15 mouse cellular contexts compared by ENCODE assay signal in genomic region chr2:117446876-117447275, GRCm38 (mm10).
A peak's percentile ranks its signal among the peaks of the same experiment; 100 is the strongest.
DNase-seq lines count a peak whose midpoint lies in the region; ATAC-seq lines count a peak whose summit lies in the region.
"Had no signal": no experiment of that assay in that cellular context is flagged by ENCODE, and none has a peak within 500 bp of the region (broad histone marks: within the 10 kb centered on the region; RNA-seq: fewer than 3 reads in every experiment).

No protein-coding gene starts in this region.

- ATAC-seq in common myeloid progenitor, adult 5-6 weeks (replicated peaks; ENCODE audit: low read depth, poor library complexity, severe bottlenecking) = peak; percentile 90
- ATAC-seq: forebrain, embryonic 15.5 days; intestine, embryonic 16.5 days; liver, postnatal 0 days had no signal

- intact Hi-C loops in gastrocnemius, postnatal 14 days (cut with DNase I; ENCODE audit: low total_unique reads) = no loop called here

- peak; percentile 4 for DNase-seq in lung, postnatal 36 days
- no peak for DNase-seq in lung, postnatal 4 days
- DNase-seq in natural killer cell, adult 2 months (ENCODE audit: low spot score in 2 of 2) = peak; percentile 71 to 83
- peak; percentile 70 for DNase-seq in thymus, postnatal 4 days
- no peak for DNase-seq in gastrocnemius, postnatal 14 days
- DNase-seq in kidney, postnatal 4 days = no peak
- DNase-seq in cerebellum, postnatal 10 days = no peak
- DNase-seq: adrenal gland, postnatal 25 days; cerebellum, postnatal 36 days; kidney, postnatal 10 days; liver, postnatal 0 days; right cerebral cortex, adult 18-20 months had no signal

Comparison
In these comparisons a context has a peak if more than half of its experiments do, and no peak if none do; other contexts are left out.
1. DNase-seq: peak in lung, postnatal 36 days (single experiment), natural killer cell, adult 2 months (2 of 2) and thymus, postnatal 4 days (single experiment); none in lung, postnatal 4 days (0 of 2), gastrocnemius, postnatal 14 days (single experiment), kidney, postnatal 4 days (0 of 2) and cerebellum, postnatal 10 days (0 of 2).